Mouse (Mus musculus) intestine, embryonic 14.5 days (tissue): Measurements from ENCODE around the gene Ugt1a9. TPM values are rescaled to one million over a fixed set of nuclear protein-coding genes. Genes with fewer than 3 reads are reported as not detected.
"Not testable (repeated sequence)": the region's sequence is repeated elsewhere in the genome, so short reads cannot be mapped to it uniquely, and the experiment has no call there.

ENCODE experiments used
- ATAC-seq: fragments of 200-750 bp; cut with Nextera tagmentation; replicated peaks from 2 replicates; pipeline ENCODE4 v1.8.0; 2017; ENCODE audit warnings: low read depth, moderate number of reproducible peaks, moderate TSS enrichment, moderate library complexity; ENCODE audit not compliant: low FRiP score, low TSS enrichment
- DNase-seq: peaks from one replicate; pipeline ENCODE4 v3.0.0-alpha.2; 2018; ENCODE audit warnings: low spot score
- H3K27ac ChIP-seq: fragments of 300-500 bp; sonication (generic); 2 replicates; pipeline ENCODE4 v1.5.1; 2014; ENCODE audit warnings: low read depth, mild to moderate bottlenecking, control low read depth
- H3K27me3 ChIP-seq: fragments of 300-500 bp; sonication (generic); replicated peaks from 2 replicates; pipeline ENCODE4 v1.6.1; 2014; ENCODE audit warnings: low read length, control low read depth; ENCODE audit not compliant: control insufficient read depth, insufficient read depth
- H3K36me3 ChIP-seq: fragments of 300-500 bp; sonication (generic); 2 replicates; pipeline ENCODE4 v1.6.1; 2014; ENCODE audit warnings: low read length, control low read depth; ENCODE audit not compliant: control insufficient read depth, insufficient read depth
- H3K4me1 ChIP-seq: fragments of 300-500 bp; sonication (generic); replicated peaks from 2 replicates; pipeline ENCODE4 v1.6.1; 2014; ENCODE audit warnings: low read length, control low read depth, mixed read lengths; ENCODE audit not compliant: control insufficient read depth, insufficient read depth
- H3K4me2 ChIP-seq: fragments of 300-500 bp; sonication (generic); 2 replicates; pipeline ENCODE4 v1.6.1; 2014; ENCODE audit warnings: low read length
- H3K4me3 ChIP-seq: fragments of 300-500 bp; sonication (generic); 2 replicates; pipeline ENCODE4 v1.5.1; 2014; ENCODE audit warnings: low read depth, low read length, control low read depth, mixed read lengths
- H3K9ac ChIP-seq: fragments of 300-500 bp; sonication (generic); 2 replicates; pipeline ENCODE4 v1.6.1; 2014; ENCODE audit warnings: mild to moderate bottlenecking, low read length
- H3K9me3 ChIP-seq: fragments of 300-500 bp; sonication (generic); 2 replicates; pipeline ENCODE4 v1.6.1; 2016; ENCODE audit warnings: low read length, control low read depth; ENCODE audit not compliant: control insufficient read depth
- WGBS: fragments of 180-500 bp; shearing (Covaris S2); extraction: QIAGEN DNeasy Blood & Tissue Kit; methylation state at CpG from one replicate; pipeline ENCODE4 v1.1.7; 2014; 5-methylcytosine and 5-hydroxymethylcytosine counted together
- polyA plus RNA-seq: library from polyadenylated mRNA; unstranded; fragments of >200 nt; fragmentation: Nextera tagmentation; extraction: Ambion mirVana; gene quantifications from 2 replicates; pipeline ENCODE4 v1.2.1, GENCODE M21; 2014

Gene Ugt1a9
- polyA plus RNA-seq, 1 experiment from 2014 or later: 0.32 TPM

DNA sequence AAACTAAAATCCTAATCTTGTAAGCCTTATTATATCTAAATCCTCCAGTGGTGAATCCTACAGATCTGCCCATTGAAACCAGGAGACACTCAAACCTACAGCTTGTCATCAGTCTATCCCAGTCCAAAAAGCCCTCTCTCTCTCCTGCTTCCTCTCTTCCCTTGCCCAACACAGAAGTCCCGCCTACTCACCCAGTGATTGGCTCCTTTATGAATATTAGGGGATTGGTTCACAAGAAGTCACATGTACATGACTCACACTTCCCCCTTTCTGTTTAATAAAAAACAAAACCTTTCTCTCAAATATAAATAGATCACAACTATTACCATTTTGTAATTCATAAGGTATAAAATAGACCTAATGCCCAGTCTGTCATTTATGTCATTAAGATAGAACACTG lies 6.5 kb downstream of the Ugt1a9 start:
- Histone ChIP-seq H3K4me1 (no peaks in the 10 kb centered on the region), H3K9me3 (no peaks in the 10 kb centered on the region), H3K36me3 (no peaks in the 10 kb centered on the region), H3K9ac (no peak overlapping the region), H3K27me3 (no peaks in the 10 kb centered on the region), H3K4me2 (no peak overlapping the region), H3K4me3 (no peak overlapping the region), H3K27ac (no peak overlapping the region)
- WGBS: 91% methylated on average over 1 of the region's 1 CpGs
- no peak for ATAC-seq
- no peak for DNase-seq

- no peaks in the 10 kb centered on the region for H3K36me3 ChIP-seq
- H3K4me2 ChIP-seq: no peak overlapping the region
- no peak overlapping the region for H3K27ac ChIP-seq
- H3K9me3 ChIP-seq: no peaks in the 10 kb centered on the region
- no peaks in the 10 kb centered on the region for H3K27me3 ChIP-seq
- no peaks in the 10 kb centered on the region for H3K4me1 ChIP-seq
- ATAC-seq: no peak
- H3K9ac ChIP-seq: no peak overlapping the region
- no peak overlapping the region for H3K4me3 ChIP-seq
- WGBS: 98% methylated on average over 1 of the region's 1 CpGs
- no peak for DNase-seq
Measured at GRCm38 (mm10) chr1:88081670-88082069, 11.1 kb downstream of the Ugt1a9 start.

DNA sequence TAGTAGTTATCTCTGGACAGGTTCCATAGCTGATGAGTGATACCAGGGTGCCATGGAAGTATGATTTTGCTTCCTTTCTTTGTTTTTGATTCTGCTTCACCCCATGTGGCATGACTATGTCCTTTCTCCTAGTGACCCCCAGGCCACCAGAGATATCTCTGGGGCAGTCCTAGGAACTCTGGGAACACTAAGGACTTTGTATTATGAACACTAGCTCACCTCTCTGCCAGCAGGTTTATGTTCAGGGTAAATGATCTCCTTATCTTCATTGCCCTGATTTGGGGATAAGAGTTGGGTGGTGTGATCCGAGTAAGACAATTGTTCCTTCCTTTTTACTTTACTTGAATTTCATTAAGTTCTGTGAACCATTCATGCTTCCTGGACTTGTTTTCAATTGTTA lies 15.5 kb downstream of the Ugt1a9 start:
- no peak for ATAC-seq
- DNase-seq: no peak
- 48% methylated on average over 1 of the region's 1 CpGs for WGBS
- no peaks in the 10 kb centered on the region for H3K36me3 ChIP-seq
- H3K4me1 ChIP-seq: no peaks in the 10 kb centered on the region
- no peak overlapping the region for H3K9ac ChIP-seq
- no peaks in the 10 kb centered on the region for H3K9me3 ChIP-seq
- H3K4me2 ChIP-seq: no peak overlapping the region
- no peaks in the 10 kb centered on the region for H3K27me3 ChIP-seq
- H3K4me3 ChIP-seq: no peak overlapping the region
- no peak overlapping the region for H3K27ac ChIP-seq

- no peaks in the 10 kb centered on the region for H3K4me1 ChIP-seq
- H3K9ac ChIP-seq: no peak within 1 kb of the TSS
- H3K4me2 ChIP-seq: no peak within 1 kb of the TSS
- DNase-seq (no peak), ATAC-seq (no peak)
- no peak within 1 kb of the TSS for H3K27ac ChIP-seq
- H3K4me3 ChIP-seq: no peak within 1 kb of the TSS
- 75% methylated on average over 3 of the region's 3 CpGs for WGBS
- H3K27me3 ChIP-seq: no peaks in the 10 kb centered on the region
- H3K36me3 ChIP-seq: no peaks in the 10 kb centered on the region
- no peaks in the 10 kb centered on the region for H3K9me3 ChIP-seq
Measured at GRCm38 (mm10) chr1:88087513-88087912, 16.9 kb downstream of the Ugt1a9 start, which contains the start of gene Ugt1a8. TSS of gene Ugt1a8 (plus strand) at chr1:88087813.

- Histone ChIP-seq H3K36me3 (no peaks in the 10 kb centered on the region), H3K4me1 (peaks cover 13% of the 10 kb centered on the region), H3K9ac (no peak overlapping the region), H3K4me2 (no peak overlapping the region), H3K9me3 (no peaks in the 10 kb centered on the region), H3K4me3 (no peak overlapping the region), H3K27ac (no peak overlapping the region), H3K27me3 (no peaks in the 10 kb centered on the region)
- ATAC-seq (no peak), DNase-seq (no peak)
Measured at GRCm38 (mm10) chr1:88092341-88092740, 21.7 kb downstream of the Ugt1a9 start.

GRCm38 (mm10) chr1:88094270-88094676 lies 23.7 kb downstream of the Ugt1a9 start:
- DNase-seq, H3K27me3 ChIP-seq, H3K4me2 ChIP-seq, H3K4me3 ChIP-seq, H3K36me3 ChIP-seq, H3K9ac ChIP-seq, H3K9me3 ChIP-seq: not testable (repeated sequence)
- 69% methylated on average over 3 of the region's 3 CpGs for WGBS
- peak; percentile 75; the same call in 1 of the 2 replicates for ATAC-seq
- H3K27ac ChIP-seq: peak overlapping the region; percentile 87; the same call in 1 of the 2 replicates
- peaks cover 13% of the 10 kb centered on the region for H3K4me1 ChIP-seq

DNA sequence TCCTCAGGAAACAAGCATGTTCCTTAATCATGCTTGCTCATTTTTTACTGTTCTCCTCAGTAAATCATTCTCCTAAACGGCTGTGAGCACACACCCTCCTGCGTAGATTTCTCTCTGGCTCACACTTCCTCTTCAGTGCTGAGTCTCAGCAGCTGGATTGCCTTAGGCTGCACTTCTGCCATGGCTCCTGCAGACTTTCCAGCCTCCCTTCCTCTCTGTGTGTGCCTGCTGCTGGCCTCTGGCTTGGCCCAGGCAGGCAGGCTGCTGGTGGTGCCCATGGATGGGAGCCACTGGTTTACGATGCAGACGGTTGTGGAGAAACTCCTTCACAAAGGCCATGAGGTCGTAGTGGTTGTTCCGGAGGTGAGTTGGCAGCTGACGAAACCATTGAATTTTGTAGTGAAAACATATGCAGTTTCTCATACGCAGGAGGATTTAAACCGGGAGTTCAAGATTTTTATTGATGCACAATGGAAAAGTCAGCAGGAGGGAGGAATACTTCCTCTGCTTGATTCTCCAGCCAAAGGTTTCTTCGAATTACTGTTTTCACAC lies 24.4 kb downstream of the Ugt1a9 start, which contains the start of gene Ugt1a7c:
Gene Ugt1a7c (plus strand): TSS at position 122 of the 552 bp plus-strand sequence.
- Histone ChIP-seq H3K9ac (peak within 1 kb of the TSS; percentile 32), H3K4me1 (peaks cover 13% of the 10 kb centered on the region), H3K4me3 (peak within 1 kb of the TSS; percentile 22), H3K27me3 (no peaks in the 10 kb centered on the region), H3K36me3 (no peaks in the 10 kb centered on the region), H3K27ac (peak within 1 kb of the TSS; percentile 87), H3K4me2 (peak within 1 kb of the TSS; percentile 38), H3K9me3 (no peaks in the 10 kb centered on the region)
- ATAC-seq: peak; percentile 68; the same call in 1 of the 2 replicates
- DNase-seq: peak; percentile 73
- WGBS: 25% methylated on average over 10 of the region's 10 CpGs

DNA sequence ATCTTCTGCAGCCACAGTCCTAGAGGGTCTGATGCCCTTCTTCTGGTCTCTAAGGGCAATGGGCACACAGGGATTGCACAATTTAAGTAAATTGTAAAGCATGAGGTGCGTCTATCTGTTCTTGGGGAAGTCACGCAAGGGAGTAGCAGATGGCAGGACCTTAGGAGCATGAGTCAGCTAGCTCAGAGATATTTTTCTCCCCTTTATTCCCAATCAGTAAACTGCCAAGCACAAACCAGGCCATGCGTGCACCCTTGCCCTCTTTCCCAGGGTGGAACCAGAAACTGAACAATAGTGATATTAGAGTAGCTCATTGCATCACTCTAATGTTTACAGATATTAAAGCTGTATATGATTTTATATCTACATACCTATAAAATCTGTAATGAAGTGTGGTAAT lies 27.9 kb downstream of the Ugt1a9 start:
- not testable (repeated sequence) for H3K27ac ChIP-seq, DNase-seq, H3K4me3 ChIP-seq, H3K9ac ChIP-seq, H3K27me3 ChIP-seq, H3K36me3 ChIP-seq, H3K4me2 ChIP-seq, H3K9me3 ChIP-seq, ATAC-seq
- peaks cover 13% of the 10 kb centered on the region for H3K4me1 ChIP-seq
- 86% methylated on average over 3 of the region's 3 CpGs for WGBS

DNA sequence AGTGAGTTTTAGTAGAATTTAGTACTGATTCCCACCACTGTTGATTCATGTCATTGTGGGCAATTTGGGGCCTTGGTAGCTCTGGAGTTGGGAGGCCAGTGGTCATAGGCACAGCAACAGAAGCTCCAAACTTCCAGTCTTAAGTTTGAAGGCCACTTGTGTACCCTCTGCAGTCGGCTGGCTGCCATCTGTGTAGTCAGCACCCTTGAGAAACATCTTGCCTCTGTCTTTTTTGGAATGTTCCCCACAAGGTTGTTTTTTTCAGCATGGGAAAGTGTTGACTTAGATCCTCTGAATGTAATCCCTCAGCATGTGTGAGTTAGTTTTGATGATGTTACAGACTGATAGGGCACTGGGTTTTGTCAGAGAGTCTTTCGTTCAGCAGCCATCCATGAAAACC lies 29.1 kb downstream of the Ugt1a9 start:
- DNase-seq, H3K36me3 ChIP-seq, H3K9me3 ChIP-seq, H3K27me3 ChIP-seq, H3K27ac ChIP-seq, ATAC-seq, H3K4me2 ChIP-seq, H3K4me3 ChIP-seq, H3K9ac ChIP-seq: not testable (repeated sequence)
- peaks cover 11% of the 10 kb centered on the region for H3K4me1 ChIP-seq
- WGBS: 83% methylated on average over 2 of the region's 2 CpGs
